Mouse (Mus musculus): ENCODE measurements around the gene Id2. TPM values are rescaled to one million over a fixed set of nuclear protein-coding genes. Genes with fewer than 3 reads are reported as not detected.
A peak's percentile ranks its signal among the peaks of the same experiment; 100 is the strongest.

Gene Id2
- polyA plus RNA-seq, 1 experiment, result 114 TPM

DNA sequence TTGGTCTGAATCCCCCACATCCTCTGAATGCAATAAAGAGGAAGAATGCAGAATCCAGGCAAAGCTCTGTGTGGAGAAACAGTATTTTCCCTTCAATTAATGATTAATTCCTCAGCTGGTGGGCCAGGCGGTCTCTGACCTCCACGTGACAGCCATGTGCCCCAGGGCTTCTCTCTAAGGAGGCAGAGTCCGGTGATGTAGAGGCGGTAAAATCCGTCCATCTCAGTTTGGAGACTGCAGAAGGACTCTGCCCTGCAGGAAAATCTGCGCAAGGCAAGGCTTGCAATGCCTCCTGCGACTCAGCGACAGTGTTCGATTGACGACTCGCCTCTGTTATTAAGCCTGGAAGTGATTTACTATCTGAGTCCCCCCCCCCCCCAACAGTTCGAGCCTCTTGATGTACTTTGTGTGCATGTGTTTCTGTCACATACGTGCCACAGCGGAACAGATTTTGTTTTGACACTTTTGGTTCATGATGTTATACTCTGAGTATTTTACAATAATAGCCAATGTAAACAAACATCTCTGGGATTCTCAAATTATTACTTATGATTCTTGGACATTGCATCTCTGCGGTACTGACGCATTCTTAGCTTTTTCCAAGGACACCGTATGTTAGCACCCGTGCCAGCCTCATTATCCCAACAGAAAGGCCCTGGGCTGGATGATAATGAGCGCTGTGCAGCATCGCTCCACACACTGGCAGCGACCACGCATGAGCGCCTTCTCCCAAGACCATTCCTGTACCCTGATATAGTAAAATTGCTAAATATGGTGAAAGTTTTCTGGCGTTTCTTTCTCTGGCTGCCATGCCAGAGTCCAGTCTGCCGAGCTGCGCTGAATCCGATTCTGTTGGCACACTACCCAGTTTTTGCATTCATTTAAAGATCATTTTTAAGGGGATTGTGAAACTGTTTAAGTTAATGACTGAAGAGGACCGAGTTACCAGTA lies 545 bp upstream of the Id2 start:
- H3K27me3 ChIP-seq (ENCODE audit: control insufficient read depth, insufficient read depth, low read length), result peaks cover 13% of the 10 kb centered on the region
- TF ChIP-seq CTCF (IDR thresholded peaks at IDR 0.05; ENCODE audit: borderline replicate concordance, control insufficient read depth, extremely low read depth, insufficient read depth, low read length, poor library complexity) (no peak), POLR2A (IDR thresholded peaks at IDR 0.05; ENCODE audit: control insufficient read depth, extremely low read depth, insufficient read depth, low read length, poor library complexity) (no peak)
- peaks cover 49% of the 10 kb centered on the region for H3K4me1 ChIP-seq (replicated peaks; ENCODE audit: control insufficient read depth, insufficient read depth, low read length)
- 13% methylated on average over 28 of the region's 28 CpGs for WGBS
- DNase-seq, result no peak
- no peaks in the 10 kb centered on the region for H3K36me3 ChIP-seq (ENCODE audit: control insufficient read depth, insufficient read depth, low read length)
- H3K4me3 ChIP-seq (ENCODE audit: control insufficient read depth, insufficient read depth, low read length), result no peak overlapping the region
- H3K27ac ChIP-seq (ENCODE audit: control insufficient read depth, insufficient read depth, low read length), result no peak overlapping the region

DNA sequence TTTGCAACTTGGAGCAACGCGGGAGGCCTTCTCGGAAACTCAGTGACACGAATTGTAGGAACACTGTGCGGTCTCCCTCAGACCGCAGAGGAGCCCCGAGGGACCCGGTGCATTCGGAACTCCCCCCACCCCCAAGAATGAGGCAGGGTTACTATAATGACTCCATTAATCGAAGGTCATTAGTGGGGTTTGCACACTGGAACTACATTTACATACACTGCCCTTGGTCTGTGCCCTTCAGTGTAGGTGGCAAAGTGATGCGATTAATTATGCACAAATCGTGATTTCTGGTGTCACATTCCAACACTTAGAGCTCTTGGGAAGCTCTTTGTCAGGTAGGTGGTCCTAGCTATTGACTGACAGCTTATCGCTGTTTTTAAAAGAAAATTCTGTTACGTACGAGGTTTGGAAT lies 294 bp downstream of the Id2 start:
- H3K27me3 ChIP-seq (ENCODE audit: control insufficient read depth, insufficient read depth, low read length), result peaks cover 13% of the 10 kb centered on the region
- peak overlapping the region; percentile 62 for H3K4me3 ChIP-seq (ENCODE audit: control insufficient read depth, insufficient read depth, low read length)
- TF ChIP-seq CTCF (IDR thresholded peaks at IDR 0.05; ENCODE audit: borderline replicate concordance, control insufficient read depth, extremely low read depth, insufficient read depth, low read length, poor library complexity) (no peak), POLR2A (IDR thresholded peaks at IDR 0.05; ENCODE audit: control insufficient read depth, extremely low read depth, insufficient read depth, low read length, poor library complexity) (no peak)
- no peak for DNase-seq
- whole genome bisulfite sequencing, result 5% methylated on average over 15 of the region's 15 CpGs
- H3K4me1 ChIP-seq (replicated peaks; ENCODE audit: control insufficient read depth, insufficient read depth, low read length), result peaks cover 51% of the 10 kb centered on the region
- H3K36me3 ChIP-seq (ENCODE audit: control insufficient read depth, insufficient read depth, low read length), result no peaks in the 10 kb centered on the region
- H3K27ac ChIP-seq (ENCODE audit: control insufficient read depth, insufficient read depth, low read length), result no peak overlapping the region

DNA sequence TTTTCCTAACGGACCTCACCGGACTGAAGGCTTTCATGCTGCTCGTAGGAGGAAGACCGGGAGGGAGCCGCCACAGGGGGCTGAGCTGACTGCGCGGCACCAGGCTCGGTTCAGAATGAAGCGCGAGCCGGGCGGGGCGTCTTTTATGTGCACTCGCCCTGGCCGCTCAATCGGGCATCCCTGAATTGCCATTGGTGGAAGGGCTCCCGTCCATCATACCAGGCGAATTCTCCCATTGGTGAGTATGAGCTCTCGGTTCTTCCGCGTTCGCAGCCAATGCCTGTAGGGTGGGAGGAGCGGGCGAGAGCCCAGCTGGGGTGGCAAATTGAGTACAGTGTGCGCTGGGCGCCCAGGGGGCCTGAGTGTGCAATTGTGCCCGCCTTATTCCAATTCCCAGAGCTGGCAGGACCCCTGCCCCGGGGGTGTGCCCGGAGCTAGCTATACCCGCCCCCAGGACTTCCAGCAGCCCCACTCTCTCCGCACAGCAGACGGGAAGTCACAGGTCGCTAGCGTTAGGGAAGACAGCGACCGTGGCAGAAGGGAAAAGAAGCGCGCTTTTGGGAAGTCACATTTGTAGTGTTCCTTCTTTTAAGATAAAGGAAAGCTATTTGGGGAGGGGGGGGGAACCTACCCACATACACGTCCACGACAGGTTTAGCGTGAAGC lies 833 bp downstream of the Id2 start:
- peak; percentile 98 for DNase-seq
- Histone ChIP-seq H3K4me3 (ENCODE audit: control insufficient read depth, insufficient read depth, low read length) (peak overlapping the region; percentile 62), H3K4me1 (replicated peaks; ENCODE audit: control insufficient read depth, insufficient read depth, low read length) (peaks cover 51% of the 10 kb centered on the region), H3K36me3 (ENCODE audit: control insufficient read depth, insufficient read depth, low read length) (no peaks in the 10 kb centered on the region), H3K27ac (ENCODE audit: control insufficient read depth, insufficient read depth, low read length) (no peak overlapping the region), H3K27me3 (ENCODE audit: control insufficient read depth, insufficient read depth, low read length) (peaks cover 13% of the 10 kb centered on the region)
- WGBS, result under 1% methylated on average over 41 of the region's 41 CpGs
- no peak for TF ChIP-seq CTCF (IDR thresholded peaks at IDR 0.05; ENCODE audit: borderline replicate concordance, control insufficient read depth, extremely low read depth, insufficient read depth, low read length, poor library complexity)
- peak; percentile 81 for TF ChIP-seq POLR2A (IDR thresholded peaks at IDR 0.05; ENCODE audit: control insufficient read depth, extremely low read depth, insufficient read depth, low read length, poor library complexity)

DNA sequence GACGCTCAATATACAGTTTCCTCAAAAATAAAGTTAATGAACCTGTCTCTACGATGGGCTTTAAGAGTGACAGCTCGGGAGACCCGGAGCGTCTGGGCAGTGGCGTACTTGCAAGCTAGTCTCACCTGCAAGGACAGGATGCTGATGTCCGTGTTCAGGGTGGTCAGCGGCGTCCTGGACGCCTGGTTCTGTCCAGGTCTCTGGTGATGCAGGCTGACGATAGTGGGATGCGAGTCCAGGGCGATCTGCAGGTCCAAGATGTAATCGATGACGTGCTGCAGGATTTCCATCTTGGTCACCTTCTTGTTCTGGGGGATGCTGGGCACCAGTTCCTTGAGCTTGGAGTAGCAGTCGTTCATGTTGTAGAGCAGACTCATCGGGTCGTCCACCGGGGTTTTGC lies 1.4 kb downstream of the Id2 start:
- H3K4me3 ChIP-seq (ENCODE audit: control insufficient read depth, insufficient read depth, low read length), result peak overlapping the region; percentile 62
- no peak for TF ChIP-seq POLR2A (IDR thresholded peaks at IDR 0.05; ENCODE audit: control insufficient read depth, extremely low read depth, insufficient read depth, low read length, poor library complexity)
- TF ChIP-seq CTCF (IDR thresholded peaks at IDR 0.05; ENCODE audit: borderline replicate concordance, control insufficient read depth, extremely low read depth, insufficient read depth, low read length, poor library complexity), result no peak
- DNase-seq, result no peak
- peaks cover 46% of the 10 kb centered on the region for H3K4me1 ChIP-seq (replicated peaks; ENCODE audit: control insufficient read depth, insufficient read depth, low read length)
- H3K27me3 ChIP-seq (ENCODE audit: control insufficient read depth, insufficient read depth, low read length), result peaks cover 7% of the 10 kb centered on the region
- WGBS, result under 1% methylated on average over 19 of the region's 19 CpGs
- H3K27ac ChIP-seq (ENCODE audit: control insufficient read depth, insufficient read depth, low read length), result peak overlapping the region; percentile 8; the same call in 1 of the 2 replicates
- no peaks in the 10 kb centered on the region for H3K36me3 ChIP-seq (ENCODE audit: control insufficient read depth, insufficient read depth, low read length)

DNA sequence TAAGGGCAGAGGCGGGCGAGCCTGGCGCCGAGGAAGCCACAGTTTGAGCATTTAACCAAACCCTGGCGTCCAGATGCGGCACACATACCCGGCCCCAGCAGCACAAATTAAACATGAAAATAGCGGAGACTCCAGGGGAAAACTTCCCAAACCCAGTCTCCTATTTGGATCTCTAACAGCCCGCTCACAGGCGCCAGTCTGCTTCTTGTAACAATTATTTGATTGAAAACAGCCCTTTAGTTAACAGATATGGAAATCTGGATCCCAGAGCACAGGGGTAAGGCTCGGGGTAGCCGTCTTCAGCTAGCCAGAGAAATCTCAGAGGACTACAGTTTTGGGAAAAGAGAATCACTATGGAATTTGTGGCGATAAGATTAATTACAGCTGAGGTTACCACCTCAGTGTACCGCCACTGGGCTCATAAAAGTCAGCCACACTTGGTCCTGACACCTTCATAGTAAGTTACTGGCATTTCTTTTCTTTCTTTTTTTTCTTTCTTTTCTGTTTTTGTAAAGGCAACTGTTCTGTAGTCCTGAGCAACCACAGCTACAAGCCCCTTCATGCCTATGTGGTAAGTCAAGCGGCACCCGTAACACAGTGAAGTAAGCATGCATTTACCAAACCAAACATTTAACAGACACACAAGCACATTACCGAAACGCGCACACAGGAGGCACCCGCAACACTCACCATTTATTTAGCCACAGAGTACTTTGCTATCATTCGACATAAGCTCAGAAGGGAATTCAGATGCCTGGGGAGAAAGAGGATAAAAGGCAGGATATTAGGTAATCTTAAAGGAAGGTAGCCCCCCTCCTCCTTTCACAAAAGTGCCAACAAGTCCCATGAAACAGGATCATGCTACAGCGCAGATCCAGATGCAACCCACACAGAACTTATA lies 2.1 kb downstream of the Id2 start:
- 9% methylated on average over 22 of the region's 22 CpGs for WGBS
- no peaks in the 10 kb centered on the region for H3K36me3 ChIP-seq (ENCODE audit: control insufficient read depth, insufficient read depth, low read length)
- H3K27ac ChIP-seq (ENCODE audit: control insufficient read depth, insufficient read depth, low read length), result peak overlapping the region; percentile 29; the same call in 1 of the 2 replicates
- H3K27me3 ChIP-seq (ENCODE audit: control insufficient read depth, insufficient read depth, low read length), result peaks cover 4% of the 10 kb centered on the region; the same call in 1 of the 2 replicates
- TF ChIP-seq CTCF (IDR thresholded peaks at IDR 0.05; ENCODE audit: borderline replicate concordance, control insufficient read depth, extremely low read depth, insufficient read depth, low read length, poor library complexity), result no peak
- no peak for TF ChIP-seq POLR2A (IDR thresholded peaks at IDR 0.05; ENCODE audit: control insufficient read depth, extremely low read depth, insufficient read depth, low read length, poor library complexity)
- peak overlapping the region; percentile 62 for H3K4me3 ChIP-seq (ENCODE audit: control insufficient read depth, insufficient read depth, low read length)
- peaks cover 41% of the 10 kb centered on the region for H3K4me1 ChIP-seq (replicated peaks; ENCODE audit: control insufficient read depth, insufficient read depth, low read length)
- DNase-seq, result no peak

Measured in thymus, adult 2 months (tissue).